Mouse (Mus musculus) cerebellum, adult 2 months (tissue): ENCODE measurements around the gene Trem3.

Source experiments
- CTCF ChIP-seq: fragments of 200-500 bp; IDR thresholded peaks from 2 replicates; pipeline ENCODE4 v1.5.1; 2011; ENCODE audit warnings: low read depth, mild to moderate bottlenecking, control low read depth, low read length, moderate library complexity, borderline replicate concordance; ENCODE audit not compliant: insufficient read depth
- POLR2A ChIP-seq: fragments of 200-500 bp; IDR thresholded peaks from 2 replicates; pipeline ENCODE4 v1.6.1; 2011; ENCODE audit warnings: low read length, control low read depth, borderline replicate concordance; ENCODE audit not compliant: insufficient read depth

GRCm38 (mm10) chr17:48300199-48300598, 52.6 kb downstream of the Trem3 start:
- TF ChIP-seq POLR2A (no peak), CTCF (no peak)
